Mouse (Mus musculus): ENCODE measurements around the gene Tradd. TPM values are rescaled to one million over a fixed set of nuclear protein-coding genes. Genes with fewer than 3 reads are reported as not detected.

Gene Tradd
- polyA plus RNA-seq, 1 experiment from 2014 or later = 11.3 TPM

DNA sequence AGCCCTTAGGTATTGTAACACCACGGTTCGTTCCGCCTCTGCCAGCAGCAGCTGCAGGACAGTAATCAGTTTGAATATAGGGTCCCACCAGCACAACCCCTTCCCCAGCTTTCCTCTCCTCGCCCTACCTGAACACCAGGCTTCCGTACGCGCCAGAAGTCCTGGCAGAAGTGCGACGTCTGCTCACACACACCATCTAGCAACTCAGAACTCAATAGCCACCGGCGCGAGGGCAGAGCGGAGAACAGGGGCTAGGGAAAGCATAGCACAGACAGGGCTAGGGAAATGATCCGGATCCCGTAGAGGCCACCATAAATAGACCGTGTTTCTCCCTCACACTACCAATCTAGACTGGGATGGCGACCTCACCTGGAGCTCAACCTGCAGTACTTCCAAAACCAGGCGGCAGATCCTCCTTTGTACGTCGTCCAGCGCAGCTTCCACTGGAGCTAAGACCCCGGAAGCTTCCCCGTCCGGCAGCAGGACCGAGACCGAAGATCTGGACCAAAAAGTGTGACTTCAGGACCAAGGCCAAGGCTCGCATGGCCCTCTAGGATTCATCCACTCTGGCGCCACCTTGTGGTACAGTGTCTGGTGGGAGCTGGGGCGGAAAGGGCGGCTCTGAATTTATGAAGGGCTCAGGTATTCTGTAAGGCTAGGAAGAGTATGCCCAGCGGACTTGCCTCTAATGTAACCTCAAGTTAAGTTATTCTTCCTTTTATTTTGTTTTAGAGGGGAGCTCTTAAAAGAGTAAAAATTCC lies 26.3 kb upstream of the Tradd start:
- WGBS = 6% methylated on average over 31 of the region's 31 CpGs
- ATAC-seq (ENCODE audit: low FRiP score) = no peak

DNA sequence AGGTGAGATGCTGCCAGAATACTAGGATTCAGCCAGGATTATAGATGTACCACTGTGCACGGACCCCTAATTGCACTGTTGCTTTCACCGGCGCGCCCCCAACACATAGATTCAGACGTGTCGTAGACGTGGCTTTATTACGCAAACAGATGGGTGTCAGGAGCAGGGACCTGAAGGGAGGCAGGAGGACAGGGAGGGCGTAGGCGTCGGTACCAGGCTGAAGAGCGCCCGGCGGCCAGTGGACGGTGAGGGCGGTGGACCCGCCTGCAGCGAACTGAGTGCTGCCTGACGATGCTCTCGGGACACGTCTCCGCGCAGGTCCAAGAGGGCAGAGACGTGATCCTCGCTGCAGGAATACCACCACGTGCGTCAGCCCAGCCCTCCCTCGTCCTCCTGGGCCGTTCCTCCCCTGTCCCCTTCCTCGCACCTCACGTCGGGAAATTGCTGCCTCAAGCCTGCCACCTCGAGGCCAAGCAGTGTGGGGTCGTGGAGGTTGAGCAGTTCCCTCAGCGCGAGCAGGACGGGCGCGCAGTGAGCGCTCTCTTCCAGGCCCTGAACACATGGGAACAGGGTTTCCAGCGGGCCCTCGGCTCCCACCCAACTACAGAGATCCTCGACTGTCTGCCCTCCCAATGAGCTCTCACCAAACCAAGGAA lies 25.5 kb upstream of the Tradd start, which contains the start of gene 4931428F04Rik:
Gene 4931428F04Rik (minus strand): TSS at position 60 of the 656 bp plus-strand sequence.
- Histone ChIP-seq H3K4me3 (ENCODE audit: low read depth, low read length) (peak within 1 kb of the TSS; percentile 40), H3K36me3 (ENCODE audit: control insufficient read depth, insufficient read depth, low read length) (no peaks in the 10 kb centered on the region), H3K27ac (ENCODE audit: low read depth, low read length) (peak within 1 kb of the TSS; percentile 71; the same call in 1 of the 2 replicates), H3K4me2 (peak within 1 kb of the TSS; percentile 74), H3K4me1 (ENCODE audit: control insufficient read depth, insufficient read depth, low read length) (peaks cover 22% of the 10 kb centered on the region), H3K9me3 (ENCODE audit: control insufficient read depth, low read length) (no peaks in the 10 kb centered on the region), H3K27me3 (ENCODE audit: control insufficient read depth, insufficient read depth, low read length) (peaks cover 15% of the 10 kb centered on the region), H3K9ac (ENCODE audit: low read length) (peak within 1 kb of the TSS; percentile 77)
- 1% methylated on average over 43 of the region's 43 CpGs for WGBS
- DNase-seq (ENCODE audit: low spot score, missing footprints) (peak; percentile 94), ATAC-seq (ENCODE audit: low FRiP score) (peak; percentile 34)

More for the DNA sequence above, 26.3 kb upstream of the Tradd start:
- Histone ChIP-seq H3K4me1 (ENCODE audit: control insufficient read depth, insufficient read depth, low read length) (peaks cover 22% of the 10 kb centered on the region), H3K4me3 (ENCODE audit: low read depth, low read length) (peak overlapping the region; percentile 40), H3K4me2 (peak overlapping the region; percentile 74), H3K36me3 (ENCODE audit: control insufficient read depth, insufficient read depth, low read length) (no peaks in the 10 kb centered on the region), H3K27ac (ENCODE audit: low read depth, low read length) (no peak overlapping the region), H3K9me3 (ENCODE audit: control insufficient read depth, low read length) (no peaks in the 10 kb centered on the region), H3K27me3 (ENCODE audit: control insufficient read depth, insufficient read depth, low read length) (peaks cover 15% of the 10 kb centered on the region), H3K9ac (ENCODE audit: low read length) (peak overlapping the region; percentile 24; the same call in 1 of the 2 replicates)
- DNase-seq (ENCODE audit: low spot score, missing footprints) = peak; percentile 99

DNA sequence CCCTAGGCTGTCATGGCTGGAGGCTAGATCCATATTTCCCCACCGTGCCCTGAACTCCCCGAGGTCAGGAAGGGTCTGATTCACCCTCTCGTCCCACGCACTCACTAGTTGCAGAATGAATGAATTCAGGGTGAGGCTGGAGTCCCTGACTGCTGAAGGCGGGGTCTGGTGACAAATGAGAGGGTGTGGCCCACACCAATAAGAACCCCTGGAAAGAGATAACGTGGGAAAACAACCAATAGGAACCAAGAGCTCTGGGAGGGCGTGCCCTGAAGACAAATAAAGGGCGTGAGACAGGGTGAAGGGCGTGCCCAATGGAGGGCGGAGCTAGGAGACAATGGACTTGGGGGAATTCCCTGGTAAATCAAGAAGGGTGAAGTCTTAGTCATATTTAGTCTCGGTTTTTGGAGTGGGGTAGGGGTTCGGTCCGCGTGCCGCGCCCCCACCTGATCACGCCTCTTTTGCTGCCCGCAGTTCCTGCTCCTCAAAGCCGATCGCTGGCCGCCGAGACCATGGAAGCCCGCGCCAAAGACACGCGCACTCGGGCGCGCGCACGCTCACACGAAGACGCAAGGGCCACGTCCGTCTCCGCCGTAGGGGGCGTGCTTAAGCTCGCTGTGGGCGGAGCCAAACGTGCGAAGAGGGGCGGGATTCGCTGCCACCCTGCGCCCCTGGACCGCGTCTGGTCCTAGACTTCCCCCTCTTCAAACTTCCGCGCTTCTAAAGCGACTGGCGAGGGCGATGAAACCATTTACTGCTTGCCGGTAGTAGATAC lies 24.7 kb upstream of the Tradd start:
- Histone ChIP-seq H3K4me3 (ENCODE audit: low read depth, low read length) (peak overlapping the region; percentile 40), H3K4me2 (peak overlapping the region; percentile 74), H3K9ac (ENCODE audit: low read length) (peak overlapping the region; percentile 77), H3K27me3 (ENCODE audit: control insufficient read depth, insufficient read depth, low read length) (peaks cover 15% of the 10 kb centered on the region), H3K36me3 (ENCODE audit: control insufficient read depth, insufficient read depth, low read length) (no peaks in the 10 kb centered on the region), H3K27ac (ENCODE audit: low read depth, low read length) (peak overlapping the region; percentile 71; the same call in 1 of the 2 replicates), H3K9me3 (ENCODE audit: control insufficient read depth, low read length) (no peaks in the 10 kb centered on the region), H3K4me1 (ENCODE audit: control insufficient read depth, insufficient read depth, low read length) (peaks cover 22% of the 10 kb centered on the region)
- 0% methylated on average over 53 of the region's 53 CpGs for WGBS
- ATAC-seq (ENCODE audit: low FRiP score) (peak; percentile 95), DNase-seq (ENCODE audit: low spot score, missing footprints) (peak; percentile 99)

DNA sequence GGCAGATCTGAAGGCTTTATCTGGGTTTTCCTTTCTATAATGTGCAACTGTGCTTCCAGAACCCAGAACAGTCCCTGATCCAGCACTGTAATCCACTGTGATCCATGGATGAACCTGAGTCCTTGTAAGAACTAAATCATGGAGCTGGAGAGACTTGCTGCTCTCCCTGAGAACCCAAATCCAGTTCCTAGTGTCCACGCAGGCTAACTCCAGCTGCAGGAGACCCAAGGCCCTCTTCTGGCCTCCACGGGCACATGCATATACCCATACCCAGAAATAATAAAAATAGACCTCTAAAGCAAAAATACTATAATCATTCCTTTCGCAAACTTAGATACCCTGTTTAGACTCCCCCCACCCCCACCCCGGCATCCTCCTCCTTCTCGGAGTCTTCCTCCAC lies 23.8 kb upstream of the Tradd start:
- DNase-seq (ENCODE audit: low spot score, missing footprints) = no peak
- no peak overlapping the region for H3K27ac ChIP-seq (ENCODE audit: low read depth, low read length)
- peak overlapping the region; percentile 77 for H3K9ac ChIP-seq (ENCODE audit: low read length)
- H3K9me3 ChIP-seq (ENCODE audit: control insufficient read depth, low read length) = no peaks in the 10 kb centered on the region
- no peaks in the 10 kb centered on the region for H3K36me3 ChIP-seq (ENCODE audit: control insufficient read depth, insufficient read depth, low read length)
- no peak for ATAC-seq (ENCODE audit: low FRiP score)
- peak overlapping the region; percentile 74 for H3K4me2 ChIP-seq
- H3K4me1 ChIP-seq (ENCODE audit: control insufficient read depth, insufficient read depth, low read length) = peaks cover 22% of the 10 kb centered on the region
- peak overlapping the region; percentile 40 for H3K4me3 ChIP-seq (ENCODE audit: low read depth, low read length)
- 86% methylated on average over 5 of the region's 5 CpGs for WGBS
- H3K27me3 ChIP-seq (ENCODE audit: control insufficient read depth, insufficient read depth, low read length) = peaks cover 15% of the 10 kb centered on the region

DNA sequence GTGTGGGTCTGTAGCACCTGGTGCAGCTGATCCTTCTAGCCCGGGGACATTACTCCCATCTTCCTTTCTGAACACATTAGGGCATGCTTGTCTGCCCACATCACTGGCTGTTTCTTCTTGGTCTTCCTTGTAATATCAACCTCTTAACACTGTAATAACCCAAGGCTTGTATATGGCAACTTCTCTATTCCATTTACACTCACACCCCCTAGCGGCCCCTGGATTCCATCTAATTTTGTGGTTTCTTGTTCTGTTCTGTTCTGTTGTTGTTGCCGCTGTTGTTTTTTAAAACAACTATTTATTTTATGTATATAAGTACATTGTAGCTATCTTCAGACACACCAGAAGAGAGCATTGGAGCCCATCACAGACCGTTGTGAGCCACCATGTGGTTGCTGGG lies 22.5 kb upstream of the Tradd start:
- Histone ChIP-seq H3K4me2 (no peak overlapping the region), H3K27ac (ENCODE audit: low read depth, low read length) (no peak overlapping the region), H3K4me3 (ENCODE audit: low read depth, low read length) (no peak overlapping the region), H3K4me1 (ENCODE audit: control insufficient read depth, insufficient read depth, low read length) (peaks cover 22% of the 10 kb centered on the region), H3K9me3 (ENCODE audit: control insufficient read depth, low read length) (no peaks in the 10 kb centered on the region), H3K9ac (ENCODE audit: low read length) (no peak overlapping the region), H3K27me3 (ENCODE audit: control insufficient read depth, insufficient read depth, low read length) (peaks cover 15% of the 10 kb centered on the region), H3K36me3 (ENCODE audit: control insufficient read depth, insufficient read depth, low read length) (peaks cover 3% of the 10 kb centered on the region; the same call in 1 of the 2 replicates)
- WGBS = 87% methylated on average over 4 of the region's 4 CpGs
- no peak for DNase-seq (ENCODE audit: low spot score, missing footprints)
- no peak for ATAC-seq (ENCODE audit: low FRiP score)

DNA sequence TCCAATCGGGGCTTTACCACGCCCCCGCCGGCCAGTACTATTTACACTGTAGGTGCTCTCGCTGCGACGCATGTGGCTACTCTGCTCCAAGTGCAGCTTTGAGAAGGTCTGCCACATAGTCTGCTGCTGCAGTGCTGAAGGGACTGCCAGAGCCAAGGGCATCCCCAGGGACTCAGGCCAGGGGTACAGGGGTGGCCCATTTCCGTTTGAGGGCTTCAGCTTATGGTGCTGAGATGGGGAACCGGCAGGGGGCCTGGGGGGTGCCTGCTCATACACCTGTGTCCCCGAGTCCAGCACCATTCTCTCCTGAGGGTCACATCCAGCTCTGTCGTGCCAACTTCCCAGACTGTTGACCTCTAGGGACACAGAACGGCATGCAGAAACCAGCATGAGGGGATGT lies 21.1 kb upstream of the Tradd start:
- no peaks in the 10 kb centered on the region for H3K9me3 ChIP-seq (ENCODE audit: control insufficient read depth, low read length)
- no peak for DNase-seq (ENCODE audit: low spot score, missing footprints)
- WGBS = 44% methylated on average over 12 of the region's 12 CpGs
- H3K27me3 ChIP-seq (ENCODE audit: control insufficient read depth, insufficient read depth, low read length) = peaks cover 9% of the 10 kb centered on the region
- no peak overlapping the region for H3K27ac ChIP-seq (ENCODE audit: low read depth, low read length)
- H3K4me1 ChIP-seq (ENCODE audit: control insufficient read depth, insufficient read depth, low read length) = peaks cover 21% of the 10 kb centered on the region
- H3K36me3 ChIP-seq (ENCODE audit: control insufficient read depth, insufficient read depth, low read length) = peaks cover 3% of the 10 kb centered on the region; the same call in 1 of the 2 replicates
- H3K9ac ChIP-seq (ENCODE audit: low read length) = 0 out of 2 replicates have a peak overlapping the region, but pooled peaks have one; percentile 5
- H3K4me2 ChIP-seq = no peak overlapping the region
- ATAC-seq (ENCODE audit: low FRiP score) = no peak
- no peak overlapping the region for H3K4me3 ChIP-seq (ENCODE audit: low read depth, low read length)

DNA sequence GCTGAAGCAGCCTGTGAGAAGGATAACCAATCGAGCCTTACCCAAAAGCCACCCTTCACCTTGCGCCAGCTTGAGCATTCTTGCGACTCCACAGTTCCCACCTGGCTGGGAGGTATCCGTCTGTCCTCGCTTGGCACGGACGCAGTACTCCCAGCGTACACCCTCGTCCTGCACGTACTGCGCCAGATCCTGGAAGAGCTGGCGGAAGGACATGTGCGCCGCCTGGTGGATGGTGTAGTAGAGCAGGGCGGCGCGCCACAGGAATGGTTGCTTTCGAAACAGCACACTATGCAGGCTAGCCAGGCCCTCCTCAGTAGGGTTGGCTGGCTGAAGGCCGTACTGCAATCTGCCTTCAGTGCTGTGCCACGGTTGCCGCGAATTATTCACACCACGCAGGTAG lies 18.7 kb upstream of the Tradd start:
- Histone ChIP-seq H3K9ac (ENCODE audit: low read length) (no peak overlapping the region), H3K36me3 (ENCODE audit: control insufficient read depth, insufficient read depth, low read length) (peaks cover 3% of the 10 kb centered on the region; the same call in 1 of the 2 replicates), H3K4me3 (ENCODE audit: low read depth, low read length) (no peak overlapping the region), H3K4me2 (no peak overlapping the region), H3K27me3 (ENCODE audit: control insufficient read depth, insufficient read depth, low read length) (peaks cover 19% of the 10 kb centered on the region), H3K4me1 (ENCODE audit: control insufficient read depth, insufficient read depth, low read length) (peaks cover 10% of the 10 kb centered on the region), H3K27ac (ENCODE audit: low read depth, low read length) (no peak overlapping the region), H3K9me3 (ENCODE audit: control insufficient read depth, low read length) (no peaks in the 10 kb centered on the region)
- ATAC-seq (ENCODE audit: low FRiP score) = peak; percentile 52
- 24% methylated on average over 23 of the region's 23 CpGs for WGBS
- peak; percentile 89 for DNase-seq (ENCODE audit: low spot score, missing footprints)

DNA sequence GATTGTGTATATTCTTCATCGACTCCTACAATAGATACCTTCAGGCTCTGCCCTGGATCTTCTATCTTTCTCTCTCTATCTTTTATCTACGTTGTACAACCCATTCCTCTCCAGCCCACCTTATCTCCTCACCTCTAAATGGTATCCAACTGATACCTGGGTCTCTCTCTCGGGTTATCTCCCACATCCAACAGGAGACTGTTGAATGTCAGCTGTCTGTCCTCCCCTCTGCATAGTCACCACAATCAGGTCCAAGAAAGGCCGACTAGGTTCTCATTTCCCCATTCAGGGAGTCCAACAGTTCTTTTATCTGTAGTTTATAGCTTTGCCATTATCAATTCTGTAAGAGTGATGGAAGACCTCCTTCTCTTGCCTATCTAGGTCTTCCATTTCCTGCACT lies 17.8 kb upstream of the Tradd start:
- 91% methylated on average over 4 of the region's 4 CpGs for WGBS
- Histone ChIP-seq H3K27me3 (ENCODE audit: control insufficient read depth, insufficient read depth, low read length) (peaks cover 28% of the 10 kb centered on the region), H3K4me3 (ENCODE audit: low read depth, low read length) (no peak overlapping the region), H3K27ac (ENCODE audit: low read depth, low read length) (no peak overlapping the region), H3K9me3 (ENCODE audit: control insufficient read depth, low read length) (no peaks in the 10 kb centered on the region), H3K9ac (ENCODE audit: low read length) (no peak overlapping the region), H3K4me2 (no peak overlapping the region), H3K4me1 (ENCODE audit: control insufficient read depth, insufficient read depth, low read length) (0 out of 2 replicates have a peak, but pooled peaks cover 7% of the 10 kb centered on the region), H3K36me3 (ENCODE audit: control insufficient read depth, insufficient read depth, low read length) (peaks cover 3% of the 10 kb centered on the region; the same call in 1 of the 2 replicates)
- no peak for DNase-seq (ENCODE audit: low spot score, missing footprints)
- no peak for ATAC-seq (ENCODE audit: low FRiP score)
